Mouse (Mus musculus) stomach, embryonic 16.5 days (tissue): ENCODE results near the gene Tmem9b. TPM values are rescaled to one million over a fixed set of nuclear protein-coding genes. Genes with fewer than 3 reads are reported as not detected.

Experiments
- polyA plus RNA-seq: library from polyadenylated mRNA; unstranded; fragments of >200 nt; fragmentation: Nextera tagmentation; extraction: Ambion mirVana; gene quantifications from 2 replicates; pipeline ENCODE4 v1.2.1, GENCODE M21; 2015

Tmem9b gene
- polyA plus RNA-seq, 1 experiment from 2014 or later, result 78.6 TPM

Other genes with a start within 250 kb of the Tmem9b start
- gene Trim66, start 244.7 kb downstream of the Tmem9b start, polyA plus RNA-seq, result 0.02 and 0.09 TPM in 2 replicates
- gene Rpl27a, start 233.7 kb downstream of the Tmem9b start, polyA plus RNA-seq, result 109 and 128 TPM in 2 replicates
- gene St5, start 49.3 kb downstream of the Tmem9b start, polyA plus RNA-seq, result 64.0 and 68.3 TPM in 2 replicates
- gene Akip1, start 49.2 kb downstream of the Tmem9b start, polyA plus RNA-seq, result 42.5 and 42.7 TPM in 2 replicates
- gene BC051019, start 29.0 kb downstream of the Tmem9b start, polyA plus RNA-seq, result 0.23 and 0.45 TPM in 2 replicates
- 0.21 TPM in 1 of 2 replicates, not detected in the other for gene Ascl3, start 21.1 kb downstream of the Tmem9b start, polyA plus RNA-seq
- 0.87 and 1.2 TPM in 2 replicates for gene Nrip3, start 29.1 kb upstream of the Tmem9b start, polyA plus RNA-seq
- 1.8 and 1.9 TPM in 2 replicates for gene Scube2, start 112.8 kb upstream of the Tmem9b start, polyA plus RNA-seq
- gene Dennd5a, start 207.6 kb upstream of the Tmem9b start, polyA plus RNA-seq, result 24.7 and 27.3 TPM in 2 replicates
- gene Tmem41b, start 234.1 kb upstream of the Tmem9b start, polyA plus RNA-seq, result 67.5 and 73.8 TPM in 2 replicates